Mouse (Mus musculus) embryo, embryonic 10.5 days (tissue): ENCODE results near the gene Chpf.

Source experiments
- DNase-seq: peaks from one replicate; pipeline ENCODE4 v3.0.0-alpha.2; 2015; ENCODE audit warnings: low spot score

Gene Chpf

GRCm38 (mm10) chr1:75458025-75458788 lies 20.9 kb downstream of the Chpf start:
- peak; percentile 75 for DNase-seq

DNA sequence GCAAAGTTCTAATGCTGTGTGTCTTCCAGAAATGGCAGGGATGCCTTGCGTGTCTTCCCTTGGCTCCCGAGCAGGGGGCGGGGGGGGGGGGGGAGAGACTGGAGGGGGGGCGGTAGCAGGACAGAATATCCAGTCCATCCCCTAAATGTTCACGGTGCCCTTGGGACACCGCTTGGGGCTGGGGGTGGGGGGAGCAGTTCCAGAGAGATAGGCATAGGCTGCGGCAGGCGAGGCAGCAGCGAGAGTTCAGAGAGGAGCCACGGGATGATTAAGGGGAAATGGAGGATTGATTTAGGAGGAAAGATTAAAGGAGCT lies 21.4 kb downstream of the Chpf start:
- DNase-seq, result no peak

- DNase-seq, result peak; percentile 68
Observed at GRCm38 (mm10) chr1:75456746-75457564, 22.2 kb downstream of the Chpf start.

DNA sequence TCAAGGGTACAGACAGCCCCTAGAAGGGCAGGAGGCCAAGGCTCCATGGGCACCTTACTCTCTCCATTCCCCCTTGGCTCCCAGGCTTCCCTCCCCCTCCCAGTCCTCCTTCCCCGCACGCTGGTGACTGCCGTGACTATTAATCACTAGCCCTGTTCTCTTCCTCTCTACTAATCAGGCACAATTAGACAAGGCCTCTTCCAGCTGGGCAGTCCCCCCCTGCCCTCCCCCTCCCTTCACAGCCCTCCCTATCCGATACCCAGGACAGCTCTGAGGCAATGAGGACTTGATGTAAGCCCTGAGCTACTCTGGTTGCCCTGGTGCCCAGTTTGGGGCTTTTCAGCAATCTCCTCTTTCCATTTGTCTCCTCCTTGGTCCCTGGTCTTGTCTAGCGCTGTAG lies 23.2 kb downstream of the Chpf start:
- DNase-seq, result peak; percentile 45

GRCm38 (mm10) chr1:75455433-75455832 lies 23.7 kb downstream of the Chpf start:
- no peak for DNase-seq

- DNase-seq, result no peak
Observed at GRCm38 (mm10) chr1:75451900-75452299, 27.2 kb downstream of the Chpf start.

- peak; percentile 37 for DNase-seq
Observed at GRCm38 (mm10) chr1:75450314-75451005, 28.6 kb downstream of the Chpf start, which contains the start of gene Asic4. TSS of gene Asic4 (plus strand) at chr1:75450436.

- DNase-seq, result no peak
Observed at GRCm38 (mm10) chr1:75449377-75450135, 29.6 kb downstream of the Chpf start.

- DNase-seq, result peak; percentile 62
Observed at GRCm38 (mm10) chr1:75448937-75449336, 30.2 kb downstream of the Chpf start.

DNA sequence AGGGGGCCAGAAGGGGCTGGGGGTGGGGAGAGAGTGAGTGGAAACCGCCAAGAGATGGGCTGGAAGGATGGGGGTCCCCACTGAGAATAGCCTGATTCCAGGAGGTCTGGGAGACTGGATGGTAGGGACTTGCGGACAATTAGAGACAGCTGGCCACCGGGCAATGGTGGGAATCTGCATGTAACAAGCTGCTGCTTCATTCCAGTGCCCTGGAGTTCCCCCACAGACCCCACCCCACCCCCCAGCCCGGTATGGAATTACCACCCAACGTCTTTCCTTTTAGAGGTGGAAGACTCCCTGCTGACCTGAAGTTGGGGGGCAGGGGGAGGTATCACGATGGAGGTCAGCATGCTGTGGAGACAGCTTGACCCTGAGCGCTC lies 31.1 kb downstream of the Chpf start:
- peak; percentile 52 for DNase-seq

DNA sequence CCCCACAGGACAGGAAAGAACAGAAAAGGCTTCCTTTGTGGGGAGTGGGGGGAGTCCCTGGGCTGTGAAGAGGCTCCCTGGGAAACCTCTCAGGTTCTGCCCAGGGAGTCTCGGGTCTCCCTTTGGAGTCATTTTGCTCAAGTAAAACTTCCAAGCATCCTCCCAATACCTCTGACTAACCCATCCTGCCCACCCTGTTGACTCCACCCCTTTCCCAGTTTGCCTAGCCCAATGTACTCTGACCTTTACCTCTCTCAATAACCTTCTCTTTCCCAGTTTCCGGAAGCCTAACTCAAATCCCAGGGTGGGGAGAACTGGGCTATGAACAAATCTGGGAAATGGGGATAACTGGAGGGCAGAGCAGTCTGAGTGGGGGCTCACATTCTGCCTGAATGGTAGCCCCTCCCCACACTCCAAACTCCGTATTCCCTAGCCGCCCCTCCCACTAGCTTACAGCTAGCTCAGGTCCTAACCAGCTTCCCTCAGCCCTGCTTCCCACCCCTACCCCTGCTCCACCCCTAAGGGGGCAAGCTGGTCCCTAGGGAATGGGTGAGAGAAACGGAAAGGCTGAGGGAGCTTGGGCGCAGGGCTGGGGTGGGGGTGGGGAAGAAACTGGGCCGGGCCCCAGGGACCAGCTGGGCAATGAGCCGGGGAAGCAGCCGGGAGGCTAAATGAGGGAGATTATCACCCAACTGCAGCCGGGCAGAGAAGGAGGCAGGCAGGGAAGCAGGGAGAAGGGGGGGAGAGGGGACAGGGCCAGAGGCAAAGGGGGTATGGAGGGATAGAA lies 31.6 kb downstream of the Chpf start:
- peak; percentile 53 for DNase-seq

GRCm38 (mm10) chr1:75446656-75447055 lies 32.5 kb downstream of the Chpf start:
- peak; percentile 73 for DNase-seq

- DNase-seq, result peak; percentile 89
Observed at GRCm38 (mm10) chr1:75445751-75446611, 33.1 kb downstream of the Chpf start.

DNA sequence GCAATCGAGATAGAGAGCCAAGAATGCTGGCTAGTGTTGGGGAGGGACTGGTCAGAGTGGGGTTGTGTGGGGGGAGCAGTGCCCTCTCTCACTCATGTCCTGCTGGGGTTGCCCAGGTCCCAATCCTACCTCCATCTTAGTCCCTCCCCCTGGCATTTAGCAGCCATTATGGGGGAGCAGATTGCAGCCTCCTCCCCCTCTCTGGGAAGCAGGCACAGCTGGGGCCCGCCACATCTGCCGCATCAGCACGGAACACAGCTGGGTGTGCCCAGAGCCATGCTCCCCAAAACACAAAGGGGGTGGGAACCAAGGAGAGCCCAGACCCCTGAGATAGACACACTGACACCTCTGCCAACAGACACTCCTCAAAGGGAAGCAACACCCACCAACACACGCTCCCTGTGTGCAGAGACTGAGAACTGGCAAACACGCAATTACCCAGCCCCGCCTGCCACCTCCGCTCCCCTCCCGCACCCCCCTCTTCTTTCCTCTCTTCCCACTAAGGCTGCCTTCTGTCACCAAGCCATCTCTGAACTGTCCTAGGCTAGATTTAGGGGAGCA lies 33.9 kb downstream of the Chpf start:
- DNase-seq, result no peak

DNA sequence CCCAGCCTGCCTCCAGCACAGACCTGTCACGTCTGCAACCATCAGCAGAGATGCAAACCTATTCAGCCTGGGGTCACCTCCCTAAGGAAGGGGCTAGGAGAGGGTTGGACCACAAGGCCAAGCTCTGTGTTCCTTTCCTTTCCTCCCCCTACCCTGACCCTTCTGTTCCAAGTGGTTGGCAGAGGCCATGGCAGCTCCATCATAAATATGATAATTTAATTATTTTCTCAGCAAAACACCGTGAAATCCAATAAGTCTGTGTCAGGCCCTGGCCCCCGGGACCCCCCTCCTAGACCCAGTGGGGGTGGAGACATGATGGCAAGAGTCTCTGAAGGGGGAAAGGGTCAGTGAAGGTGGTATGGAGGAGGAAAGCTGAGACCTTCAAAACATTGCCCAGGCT lies 34.9 kb downstream of the Chpf start:
- peak; percentile 51 for DNase-seq

- DNase-seq, result peak; percentile 30
Observed at GRCm38 (mm10) chr1:75443247-75444024, 35.7 kb downstream of the Chpf start.

DNA sequence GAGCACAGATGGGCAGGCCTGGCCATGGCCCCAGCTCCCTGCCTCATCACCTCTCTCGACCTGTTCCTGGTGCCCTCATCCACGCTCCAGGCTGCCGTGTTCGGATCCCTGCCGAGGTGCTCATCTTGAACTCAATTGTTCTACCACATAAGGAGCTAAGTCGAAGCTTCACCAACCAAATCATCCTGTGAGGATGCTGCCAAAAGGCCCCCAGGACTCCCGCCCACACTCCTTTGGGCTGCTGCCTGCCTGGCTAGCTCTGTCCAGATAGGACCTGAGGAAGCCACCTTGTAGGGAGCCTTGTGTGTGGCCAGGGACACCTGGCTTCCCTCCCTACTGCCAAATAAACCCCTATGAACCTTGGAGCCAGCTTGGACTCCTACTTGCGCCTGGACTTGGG lies 36.3 kb downstream of the Chpf start:
- no peak for DNase-seq

DNA sequence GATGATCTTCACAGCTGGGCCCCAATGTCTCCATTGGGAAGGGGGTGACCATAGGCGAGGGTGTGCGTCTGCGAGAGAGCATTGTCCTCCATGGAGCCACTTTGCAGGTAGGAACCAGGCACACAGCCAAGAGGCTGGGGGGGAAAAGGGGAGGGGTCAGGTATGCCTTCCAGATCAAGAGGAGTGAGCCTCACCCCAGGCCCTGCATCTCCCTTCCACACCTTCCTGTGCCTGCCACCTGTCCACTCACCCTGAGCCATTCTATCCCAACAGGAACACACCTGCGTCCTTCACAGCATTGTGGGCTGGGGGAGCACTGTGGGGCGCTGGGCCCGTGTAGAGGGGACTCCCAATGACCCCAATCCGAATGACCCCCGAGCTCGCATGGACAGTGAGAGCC lies 36.9 kb downstream of the Chpf start:
- no peak for DNase-seq

DNA sequence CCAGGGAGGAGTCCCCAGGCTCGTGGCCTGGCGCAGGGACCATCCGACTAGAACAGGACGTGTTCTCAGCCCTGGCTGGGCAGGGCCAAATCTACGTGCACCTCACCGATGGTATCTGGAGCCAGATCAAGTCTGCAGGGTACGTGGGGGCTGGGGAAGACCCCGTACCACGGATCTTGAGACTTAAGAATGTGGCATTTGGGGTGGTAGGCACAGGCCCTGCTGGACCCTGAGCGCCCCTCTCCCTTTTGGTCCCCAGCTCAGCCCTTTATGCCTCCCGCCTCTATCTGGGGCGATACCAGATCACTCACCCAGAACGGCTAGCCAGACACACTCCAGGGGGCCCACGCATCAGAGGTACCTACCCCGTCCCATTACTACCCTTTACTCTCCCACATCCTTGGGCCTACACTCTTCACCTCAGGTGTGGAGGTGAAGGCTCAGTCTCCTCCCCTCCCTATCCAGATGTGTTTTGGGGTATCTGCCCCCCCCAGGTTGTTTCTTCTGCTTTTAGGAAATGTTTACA lies 37.6 kb downstream of the Chpf start:
- DNase-seq, result no peak
